Mouse (Mus musculus): ENCODE data around the gene Morn1. TPM values are rescaled to one million over a fixed set of nuclear protein-coding genes. Genes with fewer than 3 reads are reported as not detected.

The Morn1 gene
- 1 to 10 TPM; 2.8 to 3.0 TPM for total RNA-seq (2021)

GRCm38 (mm10) chr4:155086108-155087024, at the start of gene Morn1, which contains the start of gene Rer1:
Gene Morn1, plus strand, starts transcription at chr4:155086577.
Gene Rer1, minus strand, starts transcription at chr4:155086382.
- peak; percentile 100 for DNase-seq

- DNase-seq, result no peak
Measured at GRCm38 (mm10) chr4:155040197-155040596, 46.2 kb upstream of the Morn1 start.

GRCm38 (mm10) chr4:155040696-155041095, 45.7 kb upstream of the Morn1 start:
- no peak for DNase-seq

- DNase-seq, result no peak
Measured at GRCm38 (mm10) chr4:155042606-155043288, 43.6 kb upstream of the Morn1 start.

DNA sequence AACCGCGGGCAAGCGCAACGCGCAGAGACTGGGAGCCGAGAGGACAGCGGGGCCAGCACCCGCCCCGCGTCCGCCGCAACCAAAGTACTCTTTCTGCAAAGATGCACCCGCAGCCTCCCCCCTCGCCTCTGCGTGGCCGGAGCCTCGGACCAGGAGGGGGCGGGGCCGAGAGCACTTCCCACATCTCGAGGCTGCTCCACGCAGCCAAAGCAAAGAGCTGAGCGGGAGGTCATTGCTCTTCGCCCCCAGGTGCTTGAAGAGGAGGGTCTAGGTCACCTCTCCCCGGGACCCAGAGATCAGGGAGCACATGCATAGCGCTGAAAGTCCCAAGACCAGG, 43.1 kb upstream of the Morn1 start:
- DNase-seq, result no peak

- no peak for DNase-seq
Measured at GRCm38 (mm10) chr4:155046636-155047035, 39.7 kb upstream of the Morn1 start.

DNA sequence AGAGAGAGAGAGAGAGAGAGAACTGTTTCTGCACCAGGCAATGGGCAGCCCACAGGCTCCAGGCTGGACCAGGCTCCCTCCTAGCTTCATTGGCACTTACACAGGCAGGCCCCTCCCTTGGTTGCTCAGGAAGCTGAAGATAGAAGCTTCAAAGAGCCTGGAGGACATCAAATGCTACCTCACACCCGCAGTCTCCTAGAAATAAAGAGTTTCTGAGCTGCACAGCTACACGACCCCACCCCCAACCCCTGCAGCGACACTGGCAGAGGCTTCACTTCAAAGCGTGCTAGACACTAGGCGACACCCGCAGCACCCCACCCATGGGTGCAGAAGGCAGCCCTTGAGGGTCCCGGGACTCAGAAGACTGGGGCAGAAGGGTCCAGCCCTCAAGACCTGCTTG, 36.3 kb upstream of the Morn1 start:
- DNase-seq, result no peak

DNA sequence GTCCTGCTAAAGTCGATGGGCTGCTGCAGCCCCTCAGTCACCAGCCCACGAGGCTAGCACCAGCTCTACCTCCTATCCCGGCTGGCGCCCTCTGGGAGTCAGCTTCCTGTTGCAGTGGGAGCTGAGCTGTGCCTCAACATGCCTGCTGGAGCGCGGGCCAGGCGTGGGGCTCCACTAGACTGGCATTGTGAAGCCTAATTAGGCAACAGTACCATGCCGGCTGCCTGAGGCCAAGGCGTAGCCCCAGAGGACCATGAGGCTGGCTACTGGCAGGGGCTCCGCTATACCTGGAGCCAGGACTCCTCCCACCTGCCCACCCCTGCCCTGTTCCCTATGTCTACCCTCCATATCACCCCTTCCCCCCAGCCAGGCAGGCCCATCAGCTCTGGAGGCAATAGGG, 29.7 kb upstream of the Morn1 start, which contains the start of gene Plch2:
Gene Plch2 (minus strand): TSS at position 61 of the 400 bp plus-strand sequence.
- no peak for DNase-seq

- no peak for DNase-seq
Measured at GRCm38 (mm10) chr4:155058325-155058724, 28.1 kb upstream of the Morn1 start.

GRCm38 (mm10) chr4:155063895-155064294, 22.5 kb upstream of the Morn1 start:
- DNase-seq, result no peak

DNA sequence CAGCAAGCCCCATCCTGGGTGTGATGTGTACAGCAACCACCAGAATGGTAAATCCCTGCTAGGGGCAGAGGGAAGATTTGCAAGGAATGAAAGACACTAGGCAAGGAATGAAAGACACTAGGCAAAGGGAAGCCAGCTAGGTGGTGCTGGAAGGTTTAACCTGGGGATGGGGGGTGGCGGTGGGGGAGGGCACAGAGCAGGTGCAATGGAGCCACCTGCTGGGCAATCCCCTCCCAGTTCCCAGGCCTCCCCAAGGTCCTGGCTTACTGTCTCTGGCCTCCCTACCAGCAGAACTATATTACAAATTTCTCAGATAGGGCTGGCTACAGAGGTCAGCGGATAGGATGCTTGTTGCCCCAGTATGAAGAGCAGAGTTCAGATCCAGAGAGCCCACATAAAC, 21.9 kb upstream of the Morn1 start:
- no peak for DNase-seq

DNA sequence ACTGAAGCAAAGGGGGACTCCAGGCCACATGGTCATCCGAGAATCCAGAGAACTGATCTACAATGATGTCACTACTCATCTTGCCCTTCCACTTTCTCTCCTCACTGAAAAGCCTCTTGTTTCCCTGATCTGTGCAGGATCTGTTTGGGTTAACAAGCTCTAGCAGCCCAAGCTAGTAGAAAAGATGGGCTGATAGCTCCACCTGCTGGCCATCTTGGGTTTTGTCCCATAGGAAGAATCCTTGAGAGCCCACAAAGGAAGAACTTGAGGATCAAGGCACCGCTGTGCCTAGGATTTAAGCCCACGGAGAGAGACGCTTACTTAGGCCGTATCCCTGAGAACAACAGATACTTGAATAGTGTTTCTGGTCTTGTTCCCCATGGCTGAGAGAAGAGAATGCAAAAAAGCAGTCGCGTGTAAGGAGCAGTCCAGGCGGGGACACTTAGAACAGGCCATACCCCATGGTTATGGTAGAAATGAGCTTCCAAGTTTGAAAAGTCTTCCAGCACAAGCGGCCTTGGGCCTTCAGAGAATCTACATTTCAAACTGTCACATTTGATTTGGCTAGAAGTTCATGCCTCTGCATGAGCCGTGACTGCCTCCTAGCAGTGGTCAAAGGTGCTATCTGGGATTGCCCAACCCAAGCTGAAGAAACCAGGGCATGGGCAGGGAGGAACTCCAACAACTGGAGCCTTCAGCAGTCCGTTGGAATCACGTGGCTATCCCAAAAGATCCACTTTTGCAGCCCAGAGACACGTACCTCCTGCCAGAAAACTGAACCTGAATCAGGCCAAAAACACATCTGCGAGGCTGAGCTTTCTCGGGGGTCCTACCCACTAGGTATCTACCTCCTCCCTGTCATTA, 20.2 kb upstream of the Morn1 start:
- DNase-seq, result peak; percentile 93

GRCm38 (mm10) chr4:155066834-155067522, 19.4 kb upstream of the Morn1 start, which contains the start of gene Pex10:
Gene Pex10, plus strand, starts transcription at chr4:155067016.
- peak; percentile 98 for DNase-seq

- no peak for DNase-seq
Measured at GRCm38 (mm10) chr4:155068357-155068972, 17.9 kb upstream of the Morn1 start.

GRCm38 (mm10) chr4:155069191-155069590, 17.2 kb upstream of the Morn1 start:
- DNase-seq, result no peak

GRCm38 (mm10) chr4:155070199-155070598, 16.2 kb upstream of the Morn1 start:
- no peak for DNase-seq

- no peak for DNase-seq
Measured at GRCm38 (mm10) chr4:155070921-155071320, 15.5 kb upstream of the Morn1 start.

DNA sequence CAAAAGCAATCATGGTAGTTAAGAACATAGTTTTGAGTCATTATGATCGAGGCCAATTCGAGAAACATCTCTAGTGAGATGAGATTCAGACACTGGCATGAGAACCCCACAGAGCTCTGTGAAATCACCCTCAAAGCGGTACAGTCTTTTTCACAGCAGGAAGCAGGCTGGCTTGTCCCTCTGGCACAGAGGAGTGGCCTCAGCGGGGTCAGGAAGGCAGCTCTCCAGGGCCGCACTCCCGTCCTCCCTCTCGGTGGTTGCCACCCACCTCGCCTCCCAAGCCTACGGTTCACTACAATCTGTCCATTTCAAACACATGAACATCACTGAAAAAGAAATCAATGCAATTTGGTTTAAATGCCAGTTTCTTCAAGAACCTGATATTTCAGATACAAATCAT, 12.0 kb upstream of the Morn1 start:
- no peak for DNase-seq

- no peak for DNase-seq
Measured at GRCm38 (mm10) chr4:155075137-155075536, 11.2 kb upstream of the Morn1 start.

GRCm38 (mm10) chr4:155075813-155076212, 10.6 kb upstream of the Morn1 start:
- DNase-seq, result no peak

DNA sequence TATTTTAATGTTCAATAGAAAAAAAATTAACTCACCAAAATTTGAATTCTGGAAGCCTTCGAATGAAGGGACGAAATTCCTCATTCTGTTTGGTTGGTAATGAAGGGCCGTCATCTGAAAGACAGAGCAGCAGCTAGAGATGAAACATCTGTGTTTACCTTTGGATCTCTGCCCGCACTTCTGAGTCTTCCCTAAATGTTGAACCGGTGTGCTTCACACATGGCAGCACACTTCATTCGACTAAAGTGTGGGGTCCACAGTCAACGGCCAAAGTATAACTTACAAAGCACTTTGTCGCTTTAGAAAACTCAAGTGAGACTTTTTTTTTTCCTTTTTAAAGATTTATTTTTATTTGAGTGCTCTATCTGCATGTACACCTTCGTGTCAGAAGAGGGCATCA, 9.7 kb upstream of the Morn1 start:
- no peak for DNase-seq

Data from heart, postnatal 4 days (tissue).